Mouse (Mus musculus) kidney, adult 9 months (tissue): ENCODE results near the gene Fyn.

ENCODE experiments used
- DNase-seq: peaks from one replicate; pipeline ENCODE4 v3.0.0; 2022

Gene Fyn

GRCm38 (mm10) chr10:39484382-39484826, 115.7 kb downstream of the Fyn start:
- no peak for DNase-seq

GRCm38 (mm10) chr10:39484892-39485291, 116.2 kb downstream of the Fyn start:
- DNase-seq, result no peak

GRCm38 (mm10) chr10:39485939-39486338, 117.3 kb downstream of the Fyn start:
- no peak for DNase-seq

GRCm38 (mm10) chr10:39486501-39487450, 118.1 kb downstream of the Fyn start:
- no peak for DNase-seq

- no peak for DNase-seq
Measured at GRCm38 (mm10) chr10:39487740-39488415, 119.2 kb downstream of the Fyn start.

GRCm38 (mm10) chr10:39488542-39488941, 119.9 kb downstream of the Fyn start:
- DNase-seq, result no peak

GRCm38 (mm10) chr10:39488956-39489355, 120.3 kb downstream of the Fyn start:
- no peak for DNase-seq

GRCm38 (mm10) chr10:39490349-39491121, 121.9 kb downstream of the Fyn start:
- DNase-seq, result no peak

GRCm38 (mm10) chr10:39492146-39492545, 123.5 kb downstream of the Fyn start:
- no peak for DNase-seq

- no peak for DNase-seq
Measured at GRCm38 (mm10) chr10:39493007-39493406, 124.4 kb downstream of the Fyn start.

GRCm38 (mm10) chr10:39498641-39499040, 130.0 kb downstream of the Fyn start:
- no peak for DNase-seq

GRCm38 (mm10) chr10:39501571-39501970, 132.9 kb downstream of the Fyn start:
- no peak for DNase-seq

GRCm38 (mm10) chr10:39501977-39502706, 133.5 kb downstream of the Fyn start:
- DNase-seq, result peak; percentile 64

GRCm38 (mm10) chr10:39503331-39503730, 134.7 kb downstream of the Fyn start:
- DNase-seq, result no peak

GRCm38 (mm10) chr10:39505007-39505406, 136.4 kb downstream of the Fyn start:
- DNase-seq, result no peak

- DNase-seq, result no peak
Measured at GRCm38 (mm10) chr10:39505621-39506020, 137.0 kb downstream of the Fyn start.

GRCm38 (mm10) chr10:39506353-39506752, 137.7 kb downstream of the Fyn start:
- DNase-seq, result no peak

GRCm38 (mm10) chr10:39506831-39507230, 138.2 kb downstream of the Fyn start:
- DNase-seq, result no peak

- no peak for DNase-seq
Measured at GRCm38 (mm10) chr10:39508801-39509200, 140.1 kb downstream of the Fyn start.

- DNase-seq, result no peak
Measured at GRCm38 (mm10) chr10:39509937-39510336, 141.3 kb downstream of the Fyn start.

GRCm38 (mm10) chr10:39512631-39513314, 144.1 kb downstream of the Fyn start:
- DNase-seq, result no peak

- DNase-seq, result no peak
Measured at GRCm38 (mm10) chr10:39514916-39515315, 146.3 kb downstream of the Fyn start.
